Mouse (Mus musculus): ENCODE results near the gene Hip1r. TPM values are rescaled to one million over a fixed set of nuclear protein-coding genes. Genes with fewer than 3 reads are reported as not detected.

Gene Hip1r
- total RNA-seq, 2 experiments from 2014 or later: 5.6 to 14.3 TPM

DNA sequence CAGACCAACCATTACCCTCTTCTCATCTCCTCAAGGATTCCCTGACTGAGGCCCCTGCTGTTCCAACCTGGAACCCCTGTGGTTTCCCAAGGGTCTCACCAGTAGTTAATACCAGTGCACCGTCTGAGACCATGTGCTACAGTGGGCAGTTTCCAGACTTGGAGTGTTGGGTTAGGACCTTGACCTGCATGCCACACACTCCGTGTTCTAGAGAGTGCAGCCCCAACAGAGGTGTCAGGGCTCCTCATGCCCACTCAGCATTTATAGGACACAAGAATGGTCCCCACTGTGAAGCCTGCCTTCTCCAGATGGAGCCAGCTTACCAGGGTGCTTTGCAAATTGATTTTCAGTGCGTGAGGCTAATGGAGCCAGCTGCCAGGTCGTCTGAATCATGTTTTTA lies 29.9 kb downstream of the Hip1r start:
- peak overlapping the region; percentile 35 for H3K27ac ChIP-seq
- no peak for TF ChIP-seq CTCF (IDR thresholded peaks at IDR 0.05)
- intact Hi-C loops (cut with DNase I): no loop called here
- H3K4me3 ChIP-seq: no peak overlapping the region
- no peak for DNase-seq

DNA sequence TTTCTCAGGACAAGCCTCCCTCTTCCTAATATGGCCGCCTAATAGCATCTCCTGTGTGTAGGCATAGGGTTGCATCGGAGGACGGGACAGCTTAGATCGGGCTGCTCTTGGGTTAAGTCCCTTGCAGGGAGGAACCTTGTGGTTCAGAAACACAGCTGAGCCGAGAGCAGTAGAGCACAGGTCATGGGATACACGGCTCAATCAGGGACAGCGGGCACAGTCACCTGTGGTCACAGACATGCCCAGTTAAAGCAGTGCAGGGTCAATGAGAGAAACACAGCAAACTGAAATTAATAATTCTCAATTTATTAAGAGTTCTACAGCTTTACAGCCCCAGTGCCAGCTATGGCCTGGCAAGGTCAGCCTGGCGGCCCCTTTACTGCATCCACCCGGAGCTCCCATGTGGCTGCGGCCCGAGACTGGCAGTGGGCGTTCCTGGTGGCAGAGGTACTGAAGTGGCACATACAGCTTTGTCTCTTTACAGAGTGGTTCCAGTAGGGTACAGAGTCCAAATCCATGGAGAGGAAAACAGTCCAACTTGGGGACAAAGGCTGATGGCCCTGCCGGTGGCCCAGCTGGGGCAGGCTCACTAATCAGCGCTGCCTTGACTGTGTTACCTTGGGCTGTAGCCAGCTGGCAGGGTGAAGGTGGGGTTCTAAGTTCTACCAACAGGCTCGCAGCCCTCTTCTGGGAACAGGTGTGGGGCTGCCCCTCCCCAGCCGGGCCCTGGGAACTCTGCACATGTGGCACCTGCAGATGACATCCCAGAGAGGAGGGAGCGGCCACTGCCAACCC lies 31.1 kb downstream of the Hip1r start:
- Histone ChIP-seq H3K4me3 (no peak overlapping the region), H3K27ac (no peak overlapping the region)
- DNase-seq: no peak
- no peak for TF ChIP-seq CTCF (IDR thresholded peaks at IDR 0.05)
- intact Hi-C loops (cut with DNase I): no loop called here

DNA sequence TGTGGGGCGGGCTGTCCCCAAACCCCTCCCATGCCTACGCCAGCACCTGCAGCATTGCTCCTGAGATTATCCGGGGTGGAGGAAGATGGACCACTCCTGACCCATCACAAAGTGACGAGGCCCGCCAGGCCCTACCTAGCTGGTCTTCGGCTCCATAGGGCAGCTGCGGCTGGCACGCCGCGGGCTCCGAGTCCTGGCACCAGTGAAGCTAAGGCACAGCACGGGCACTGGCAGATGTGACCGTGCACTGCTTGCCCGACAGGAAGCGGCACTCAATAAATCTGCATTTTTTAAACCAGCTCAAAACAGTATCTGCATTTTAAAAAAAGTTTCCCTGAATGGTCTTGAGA lies 31.7 kb downstream of the Hip1r start:
- no peak overlapping the region for H3K27ac ChIP-seq
- TF ChIP-seq CTCF (IDR thresholded peaks at IDR 0.05): no peak
- intact Hi-C loops (cut with DNase I): no loop called here
- no peak overlapping the region for H3K4me3 ChIP-seq
- DNase-seq: no peak

DNA sequence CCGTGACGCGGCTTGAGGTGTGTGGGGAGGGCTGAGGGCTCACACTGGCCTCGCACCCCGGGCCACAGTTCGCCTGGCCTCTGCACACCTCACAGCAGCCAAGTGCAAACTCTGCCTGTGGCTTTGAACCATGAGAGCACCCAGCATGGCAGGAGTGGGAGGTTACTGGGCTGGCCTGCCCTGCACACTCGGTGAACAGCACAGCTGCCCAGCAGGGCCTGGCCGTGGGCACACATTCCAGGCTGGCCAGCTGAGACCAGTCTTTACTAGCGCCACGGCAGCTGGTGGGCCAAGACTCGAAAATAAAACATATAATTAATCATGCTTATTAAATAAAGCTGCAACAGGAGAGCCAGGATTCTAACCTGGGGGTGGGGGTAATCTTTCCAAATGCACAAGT lies 32.2 kb downstream of the Hip1r start:
- intact Hi-C loops (cut with DNase I): no loop called here
- Histone ChIP-seq H3K4me3 (no peak overlapping the region), H3K27ac (no peak overlapping the region)
- DNase-seq: no peak
- TF ChIP-seq CTCF (IDR thresholded peaks at IDR 0.05): no peak

DNA sequence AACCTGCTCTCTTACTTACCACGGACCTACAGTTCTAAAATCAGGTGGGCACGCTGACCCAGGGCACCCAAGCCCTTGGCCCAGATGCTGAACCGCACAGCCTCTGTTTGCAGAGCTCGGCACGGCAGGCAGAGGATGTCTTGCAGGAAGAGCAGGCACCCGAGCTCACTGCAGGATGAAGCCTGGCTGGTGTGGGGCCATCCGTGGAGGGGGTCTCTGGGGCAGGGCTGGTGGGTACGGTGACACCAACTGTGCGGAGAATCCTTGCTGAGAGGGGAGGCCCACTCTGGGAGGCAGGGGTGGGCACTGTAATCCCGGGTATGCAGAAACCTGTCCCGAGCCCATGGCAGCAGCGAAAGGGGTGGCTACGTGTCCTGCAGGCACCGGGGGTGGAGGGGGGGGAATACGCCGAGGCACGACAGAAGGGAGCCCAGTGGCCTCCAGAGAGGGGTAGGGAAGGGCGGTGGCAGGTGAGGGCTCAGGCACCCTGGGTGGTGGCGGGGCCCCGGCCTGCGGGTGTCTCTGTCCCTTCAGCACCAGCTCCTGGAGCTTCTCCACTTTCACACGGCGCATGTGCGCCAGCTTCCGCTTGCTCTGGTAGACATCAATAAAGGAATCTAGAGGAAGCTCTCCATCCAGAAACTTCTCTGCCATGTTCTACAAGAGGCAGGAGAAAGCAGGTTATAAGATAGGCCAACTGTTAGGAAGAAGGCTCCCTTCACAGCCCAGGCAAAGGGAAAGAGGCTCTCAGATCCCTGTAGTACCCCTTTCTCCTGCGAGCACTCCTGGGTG lies 32.9 kb downstream of the Hip1r start:
- no peak overlapping the region for H3K4me3 ChIP-seq
- peak; percentile 55 for DNase-seq
- intact Hi-C loops (cut with DNase I): no loop called here
- TF ChIP-seq CTCF (IDR thresholded peaks at IDR 0.05): no peak
- peak overlapping the region; percentile 44; the same call in 1 of the 2 replicates for H3K27ac ChIP-seq

DNA sequence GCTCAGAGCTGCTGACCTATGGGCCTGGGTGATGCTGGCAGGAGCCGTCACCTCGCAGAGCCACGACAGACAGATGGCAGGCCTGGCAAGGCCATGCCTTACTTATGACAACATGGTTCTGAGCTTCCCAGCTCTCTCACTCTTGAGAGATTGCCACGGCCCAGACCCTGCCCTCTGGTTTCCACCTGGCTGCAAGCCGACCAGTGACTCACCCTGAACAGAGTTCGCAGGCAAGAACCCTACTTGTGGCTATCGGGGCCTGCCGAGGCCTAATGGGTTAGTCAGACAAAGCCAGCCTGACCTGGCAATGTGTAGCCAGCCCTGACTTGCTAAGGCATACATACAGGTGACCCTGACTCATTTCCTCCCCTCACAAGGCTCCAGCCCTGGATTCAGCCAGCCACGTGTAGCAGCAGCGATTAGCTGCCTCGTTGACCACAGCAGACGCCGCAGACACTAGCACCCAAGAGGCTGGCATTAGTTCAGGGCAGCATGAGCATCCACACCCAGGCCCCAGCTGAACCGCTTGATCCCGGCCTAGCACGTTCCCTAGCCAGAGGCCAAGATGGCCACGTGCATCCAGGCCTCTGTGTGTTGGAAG lies 33.6 kb downstream of the Hip1r start:
- peak; percentile 74 for DNase-seq
- intact Hi-C loops (cut with DNase I): no loop called here
- H3K27ac ChIP-seq: peak overlapping the region; percentile 44
- TF ChIP-seq CTCF (IDR thresholded peaks at IDR 0.05): no peak
- no peak overlapping the region for H3K4me3 ChIP-seq

DNA sequence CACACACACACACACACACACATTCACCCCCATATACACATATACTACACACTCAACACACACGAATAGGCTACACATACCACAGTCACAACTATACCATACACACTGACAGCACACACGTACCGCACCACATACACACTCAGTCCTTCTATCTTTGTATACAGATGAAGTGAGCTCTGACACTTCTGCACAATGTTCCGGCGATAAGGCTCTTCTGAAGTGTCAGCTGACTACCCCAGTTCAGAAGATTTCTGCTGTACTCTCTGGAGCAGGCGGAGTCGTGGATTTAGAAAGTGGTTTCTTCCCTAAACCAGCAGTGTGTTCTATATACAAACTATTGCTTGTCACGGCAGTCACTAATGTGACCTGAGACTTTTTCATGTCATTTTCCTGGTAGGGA lies 36.6 kb downstream of the Hip1r start:
- intact Hi-C loops (cut with DNase I): no loop called here
- Histone ChIP-seq H3K4me3 (no peak overlapping the region), H3K27ac (peak overlapping the region; percentile 79; the same call in 1 of the 2 replicates)
- TF ChIP-seq CTCF (IDR thresholded peaks at IDR 0.05): no peak
- no peak for DNase-seq

DNA sequence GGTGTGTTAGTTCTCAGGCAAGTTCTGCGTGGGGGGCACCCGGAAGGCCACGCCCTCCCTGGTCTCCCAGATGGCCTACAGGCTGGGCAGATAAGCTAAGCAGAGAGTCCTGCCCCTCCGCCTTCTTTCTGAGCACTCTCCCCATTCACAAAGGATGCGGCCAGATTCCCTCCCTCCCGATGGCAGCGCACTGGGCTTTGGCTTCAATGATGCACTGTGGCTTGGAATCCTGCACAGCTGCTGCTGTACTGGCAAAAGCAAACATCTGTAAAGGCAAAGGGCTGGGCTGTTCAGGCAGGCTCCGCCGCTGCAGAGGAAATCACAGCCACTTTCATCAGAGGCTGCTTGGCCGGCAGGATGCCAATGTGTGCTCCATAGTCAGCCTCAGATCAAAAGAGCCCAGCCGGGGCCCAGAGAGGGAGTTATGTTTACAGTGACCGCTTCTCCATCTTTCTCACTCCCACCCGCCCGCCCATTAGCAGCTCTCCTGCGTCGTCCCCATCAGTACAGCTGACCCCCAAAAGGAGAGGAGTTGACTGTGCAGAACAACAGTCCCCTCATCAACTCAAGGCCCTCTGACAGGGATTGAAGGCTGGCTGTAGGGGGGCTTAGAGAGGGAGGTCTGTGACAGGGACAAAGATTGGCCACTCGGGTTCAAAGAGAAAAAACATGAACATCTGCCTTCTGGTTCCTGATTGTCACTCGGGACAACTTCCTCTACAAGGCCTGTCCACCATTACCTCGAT lies 37.7 kb downstream of the Hip1r start:
- H3K4me3 ChIP-seq: peak overlapping the region; percentile 49
- TF ChIP-seq CTCF (IDR thresholded peaks at IDR 0.05): no peak
- peak overlapping the region; percentile 79 for H3K27ac ChIP-seq
- intact Hi-C loops (cut with DNase I): no loop called here
- peak; percentile 66 for DNase-seq

DNA sequence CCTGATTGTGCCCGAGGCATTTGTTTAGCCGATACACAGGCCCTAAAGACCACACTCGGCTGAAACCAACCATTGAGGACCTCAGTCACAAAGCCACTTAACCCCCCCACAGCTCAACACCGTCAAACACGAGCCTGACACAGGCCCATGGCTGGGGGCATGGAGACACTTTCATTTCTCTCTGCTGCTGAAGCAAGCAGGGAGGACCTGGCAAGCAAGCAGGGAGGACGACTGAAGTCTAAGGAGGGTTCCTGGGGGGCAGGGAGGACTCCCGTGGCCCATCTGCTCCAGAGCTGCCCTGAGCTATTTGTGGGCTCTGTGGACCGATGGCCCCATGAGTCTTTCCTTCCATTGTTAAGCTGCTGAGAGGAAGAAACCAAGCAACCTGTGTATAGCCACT lies 38.5 kb downstream of the Hip1r start:
- intact Hi-C loops (cut with DNase I): no loop called here

DNA sequence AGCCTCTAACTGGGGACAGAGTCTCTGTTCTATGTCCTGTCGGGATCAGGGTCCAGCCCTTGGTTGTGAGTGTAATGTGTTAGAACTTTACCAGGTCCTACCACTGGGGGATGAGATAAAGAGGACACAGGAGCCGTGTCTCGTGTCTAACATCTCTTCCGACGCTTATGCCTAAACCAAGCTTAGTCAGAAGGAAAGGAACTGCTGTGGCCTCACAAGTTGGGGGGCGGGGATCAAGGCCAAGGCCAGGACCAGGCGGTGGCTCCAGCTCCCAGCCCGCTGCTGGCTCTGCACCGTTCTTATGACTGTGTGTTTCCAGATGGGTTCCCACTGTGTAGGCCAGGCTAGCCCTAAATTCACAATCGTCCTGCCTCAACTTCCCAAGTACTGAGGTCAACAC lies 39.5 kb downstream of the Hip1r start:
- DNase-seq: no peak
- no peak overlapping the region for H3K4me3 ChIP-seq
- peak overlapping the region; percentile 79 for H3K27ac ChIP-seq
- TF ChIP-seq CTCF (IDR thresholded peaks at IDR 0.05): no peak
- intact Hi-C loops (cut with DNase I): no loop called here

More for the DNA sequence above, 38.5 kb downstream of the Hip1r start:
- no peak for DNase-seq
- no peak for TF ChIP-seq CTCF (IDR thresholded peaks at IDR 0.05)
- peak overlapping the region; percentile 79 for H3K27ac ChIP-seq
- H3K4me3 ChIP-seq: peak overlapping the region; percentile 49

DNA sequence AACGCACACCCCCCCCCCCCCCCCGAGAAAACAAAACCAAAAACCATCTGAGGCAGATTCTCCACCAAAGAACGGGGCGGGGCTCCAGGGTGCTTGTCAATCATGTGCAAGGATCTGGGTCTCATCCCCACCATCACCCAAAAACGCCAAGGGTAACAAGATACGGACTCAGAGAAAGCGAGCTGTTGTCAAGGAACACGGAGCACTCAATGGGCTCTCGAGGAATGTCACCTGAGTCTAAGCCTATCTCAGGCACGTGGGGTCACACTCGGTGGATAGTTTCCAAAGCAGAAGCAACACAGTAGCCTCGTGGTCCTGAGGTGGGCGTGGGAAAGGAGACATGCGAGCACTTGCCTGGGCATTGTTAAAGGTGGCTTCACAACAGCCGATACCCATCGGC lies 40.3 kb downstream of the Hip1r start:
- intact Hi-C loops (cut with DNase I): no loop called here
- no peak for DNase-seq
- TF ChIP-seq CTCF (IDR thresholded peaks at IDR 0.05): no peak
- no peak overlapping the region for H3K4me3 ChIP-seq
- peak overlapping the region; percentile 79 for H3K27ac ChIP-seq

DNA sequence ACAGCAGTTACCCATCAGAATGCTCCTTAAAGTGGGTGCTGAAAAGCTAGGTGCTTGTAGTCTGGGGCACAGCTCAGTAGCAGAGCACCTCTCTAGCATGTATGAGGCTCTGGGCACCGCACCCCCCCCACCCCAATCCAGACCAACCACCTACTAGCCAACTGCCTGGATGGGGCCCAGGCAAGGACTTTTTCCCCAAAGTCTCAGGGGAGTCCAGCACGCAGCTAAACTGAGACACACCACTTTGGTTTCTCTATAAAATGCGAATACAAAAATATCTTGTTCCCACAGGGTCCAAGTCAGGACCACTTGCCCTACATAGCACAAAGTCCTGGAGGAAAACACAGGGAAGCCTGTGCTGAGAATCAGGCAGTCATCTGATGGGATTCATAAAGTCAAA lies 40.8 kb downstream of the Hip1r start:
- Histone ChIP-seq H3K4me3 (no peak overlapping the region), H3K27ac (peak overlapping the region; percentile 79)
- DNase-seq: no peak
- TF ChIP-seq CTCF (IDR thresholded peaks at IDR 0.05): no peak
- intact Hi-C loops (cut with DNase I): no loop called here

All from gastrocnemius, adult 2 months (tissue).